Mouse (Mus musculus): ENCODE measurements around the gene Neurl4. TPM values are rescaled to one million over a fixed set of nuclear protein-coding genes. Genes with fewer than 3 reads are reported as not detected.
A peak's percentile ranks its signal among the peaks of the same experiment; 100 is the strongest.
"Not testable (repeated sequence)": the region's sequence is repeated elsewhere in the genome, so short reads cannot be mapped to it uniquely, and the experiment has no call there.

Gene Neurl4
- total RNA-seq (2021): 100 to 1,000 TPM; 117 to 118 TPM

DNA sequence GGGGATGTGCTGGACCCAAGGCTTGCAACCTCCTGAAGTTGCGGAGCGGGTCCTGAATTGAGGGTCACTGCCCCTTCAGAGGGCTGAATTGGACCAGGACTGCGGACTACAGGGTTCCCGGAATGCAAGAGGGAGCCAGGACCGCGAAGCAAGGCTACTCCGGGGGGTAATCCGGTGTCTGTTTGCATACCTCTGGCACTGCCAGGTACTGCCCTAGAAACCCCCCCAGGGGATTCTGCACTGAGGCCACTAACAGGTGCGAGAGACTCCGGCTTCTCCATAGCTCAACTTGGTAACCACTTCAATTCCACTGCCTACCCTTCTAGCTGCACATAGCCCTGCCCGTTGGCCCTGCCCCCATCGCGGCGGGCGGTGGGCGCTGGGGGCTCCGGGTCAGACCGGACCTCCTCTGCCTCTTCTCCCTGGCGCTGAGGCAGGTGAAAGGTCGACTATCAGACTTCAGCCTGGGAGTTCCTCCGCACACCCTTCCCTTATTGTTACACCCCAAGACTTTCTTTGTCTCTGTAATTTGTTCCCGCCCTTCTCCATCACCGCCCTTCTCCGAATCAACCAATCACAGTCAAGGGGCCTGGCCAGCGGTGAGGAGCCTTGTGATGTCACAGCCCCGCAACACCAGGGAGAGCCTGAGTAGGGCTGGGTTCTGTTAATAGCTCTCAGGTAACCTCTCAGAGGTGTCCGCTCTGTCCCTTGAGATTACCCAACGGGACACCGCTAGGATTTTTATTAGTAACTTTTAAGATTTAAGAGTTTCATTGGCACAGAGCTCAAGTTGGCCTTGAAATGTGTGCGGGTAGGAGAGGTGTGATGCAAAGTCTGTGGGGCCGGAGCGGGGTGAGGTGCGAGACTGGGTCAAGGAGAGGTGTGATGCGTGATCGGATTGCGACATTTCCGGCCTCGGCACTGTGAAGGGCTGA, at the start of gene Neurl4, which contains the start of gene 2810408A11Rik:
TSS of gene Neurl4 (plus strand) at position 602 of the 935 bp plus-strand sequence.
TSS of gene 2810408A11Rik (minus strand) at position 517 of the 935 bp plus-strand sequence.
- DNase-seq: peak; percentile 84 to 86

DNA sequence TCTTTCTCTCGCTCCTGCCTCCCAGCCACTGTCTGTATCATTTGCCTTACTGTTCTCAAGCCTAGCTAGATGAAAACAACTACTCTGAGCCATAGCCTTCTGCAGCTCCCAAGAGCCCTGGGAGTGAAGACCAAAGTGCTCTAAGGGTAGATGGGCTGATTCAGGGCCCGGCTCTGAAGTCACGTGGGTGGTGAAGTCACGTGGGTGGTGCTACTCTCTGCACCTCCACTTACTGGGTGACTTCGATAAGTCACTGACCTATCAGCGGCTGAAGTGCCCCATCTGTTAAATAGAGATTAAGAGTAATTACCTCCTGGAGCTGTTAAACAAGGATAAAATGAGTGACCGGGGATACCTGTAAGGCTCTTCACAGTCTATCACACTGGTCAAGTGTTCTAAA, 46.9 kb upstream of the Neurl4 start:
- no peak for DNase-seq

DNA sequence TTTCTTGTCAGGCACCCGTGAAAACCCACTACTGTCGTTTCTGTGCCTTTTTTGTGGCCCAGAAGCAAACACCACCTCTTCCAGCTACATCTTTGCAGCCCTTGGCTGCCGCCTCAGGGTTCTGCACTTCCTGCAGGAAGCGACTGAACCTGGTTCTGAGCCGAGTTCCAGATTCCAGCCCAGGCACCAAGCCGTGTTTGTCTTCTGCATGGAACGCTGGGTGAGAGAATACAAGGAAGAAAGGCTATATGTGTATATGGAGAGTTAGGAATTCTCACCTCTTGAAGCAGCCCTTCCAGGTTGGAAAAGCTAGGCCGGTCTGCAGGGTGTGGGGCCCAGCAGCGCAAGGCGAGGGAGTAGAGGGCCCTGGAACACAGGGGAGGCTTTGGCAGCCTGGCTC, 46.2 kb upstream of the Neurl4 start:
- no peak for DNase-seq

DNA sequence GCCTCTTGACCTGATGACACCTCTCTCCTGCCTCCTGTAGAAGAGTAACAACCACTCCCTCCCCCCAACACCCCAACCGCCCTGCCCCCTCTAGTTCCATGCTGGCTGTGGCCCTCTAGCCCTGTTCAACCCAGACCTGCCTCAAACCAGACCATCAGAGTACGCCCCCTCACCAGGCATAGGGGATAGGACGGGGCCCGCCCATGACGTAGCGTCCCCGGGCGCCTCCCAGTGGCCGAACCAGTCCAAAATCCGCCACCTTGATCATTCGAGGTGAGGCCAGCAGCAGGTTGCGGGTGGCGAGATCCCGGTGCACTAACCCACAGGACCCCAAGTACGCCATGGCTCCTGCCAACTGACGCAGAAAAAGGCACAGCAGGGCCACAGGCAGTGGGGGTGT, 45.5 kb upstream of the Neurl4 start:
- no peak for DNase-seq

DNA sequence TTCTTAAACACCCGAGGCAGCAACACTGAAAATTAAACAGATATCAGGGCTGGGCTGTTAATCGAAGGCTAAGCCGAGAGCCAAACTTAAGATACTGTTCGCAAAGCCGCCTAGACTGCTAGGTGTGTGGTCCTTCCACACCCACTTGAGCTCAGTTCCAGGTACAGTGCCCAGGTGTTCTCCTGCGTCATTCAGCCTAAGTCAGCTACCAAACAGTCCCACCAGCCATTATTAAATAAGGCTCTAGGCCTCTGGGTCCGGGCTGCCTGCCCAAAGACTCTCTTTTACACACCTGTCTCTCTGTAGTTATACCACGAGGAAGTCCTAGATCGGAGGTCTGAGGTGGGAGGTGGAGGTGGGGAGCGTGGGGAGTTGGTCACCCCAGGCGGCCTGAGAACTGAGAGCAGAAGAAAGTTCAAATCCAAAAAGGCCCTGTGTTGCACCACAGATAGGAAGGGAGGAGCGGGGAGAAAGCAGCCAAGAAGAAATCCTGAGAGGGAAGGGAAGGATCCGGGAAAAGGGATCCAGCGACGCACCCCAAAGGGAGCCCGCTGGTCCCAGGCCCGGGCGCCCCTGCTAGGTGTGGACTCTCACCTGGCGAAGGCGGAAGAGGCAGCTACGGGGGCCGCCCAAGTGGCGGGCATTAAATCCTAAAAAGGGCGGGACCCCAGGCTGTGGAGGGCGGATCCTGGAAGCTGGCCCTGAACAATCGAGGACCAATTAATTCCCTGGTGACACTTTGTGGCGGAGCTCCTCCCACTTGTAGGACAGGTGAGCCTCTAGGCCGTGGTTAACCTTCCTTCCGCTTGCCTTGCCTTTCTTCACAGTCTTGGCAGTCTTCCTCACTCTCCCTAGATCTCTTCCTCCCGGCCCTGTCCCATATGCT, 42.5 kb upstream of the Neurl4 start, which contains the start of gene Tnk1:
TSS of gene Tnk1 (minus strand) at position 618 of the 886 bp plus-strand sequence.
- DNase-seq: no peak

DNA sequence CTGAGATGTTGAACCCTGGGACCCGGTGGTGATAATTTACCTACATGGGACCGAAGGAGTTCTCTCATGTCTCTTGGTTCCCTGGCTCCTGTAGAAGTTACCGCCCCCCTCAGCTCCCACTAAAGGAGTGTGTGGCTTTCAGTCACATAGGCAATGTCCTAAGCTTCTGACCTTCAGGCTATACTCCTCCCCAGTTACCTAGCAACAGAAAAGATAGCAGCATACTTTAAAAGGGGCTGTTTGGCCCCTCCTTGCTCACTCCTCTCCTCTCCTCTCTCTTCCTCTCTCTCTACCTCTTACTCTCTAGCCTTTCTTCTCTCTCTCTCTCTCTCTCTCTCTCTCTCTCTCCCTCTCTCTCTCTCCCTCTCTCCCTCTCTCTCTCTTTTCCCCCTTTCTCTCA, 37.1 kb upstream of the Neurl4 start:
- DNase-seq: not testable (repeated sequence)

DNA sequence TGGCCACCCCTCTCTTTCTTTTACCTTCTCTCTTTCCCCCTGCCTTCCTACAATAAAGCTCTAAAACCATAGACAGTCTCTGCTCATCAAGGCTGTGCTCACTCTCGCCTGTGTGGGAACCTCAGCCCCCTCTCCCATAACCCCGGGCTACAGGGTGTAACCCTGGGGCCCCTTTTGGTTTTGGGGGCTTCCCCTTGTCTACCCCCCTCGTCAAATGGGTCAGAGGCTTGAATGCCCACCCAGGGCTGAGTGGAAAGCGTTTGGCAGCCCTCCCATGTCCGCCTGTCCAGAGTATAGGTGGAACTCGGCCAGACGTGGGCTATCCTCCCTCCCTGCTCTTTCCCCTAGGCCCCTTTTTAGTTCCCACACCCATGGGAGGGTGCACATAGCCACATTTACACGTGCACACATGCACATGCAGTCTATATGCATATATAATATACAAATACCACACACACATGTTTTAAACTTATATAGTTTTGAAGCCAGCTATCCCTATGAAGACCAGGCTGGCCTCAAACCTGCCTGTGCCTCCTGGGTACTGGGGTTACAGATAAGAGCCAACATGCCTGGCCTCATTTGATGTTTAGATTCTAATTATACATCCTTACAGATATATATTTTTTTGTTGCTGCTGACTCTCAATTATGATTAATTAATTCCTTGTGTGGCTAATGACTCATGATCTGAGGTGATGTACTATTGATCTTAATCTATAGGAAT, 36.6 kb upstream of the Neurl4 start:
- no peak for DNase-seq

DNA sequence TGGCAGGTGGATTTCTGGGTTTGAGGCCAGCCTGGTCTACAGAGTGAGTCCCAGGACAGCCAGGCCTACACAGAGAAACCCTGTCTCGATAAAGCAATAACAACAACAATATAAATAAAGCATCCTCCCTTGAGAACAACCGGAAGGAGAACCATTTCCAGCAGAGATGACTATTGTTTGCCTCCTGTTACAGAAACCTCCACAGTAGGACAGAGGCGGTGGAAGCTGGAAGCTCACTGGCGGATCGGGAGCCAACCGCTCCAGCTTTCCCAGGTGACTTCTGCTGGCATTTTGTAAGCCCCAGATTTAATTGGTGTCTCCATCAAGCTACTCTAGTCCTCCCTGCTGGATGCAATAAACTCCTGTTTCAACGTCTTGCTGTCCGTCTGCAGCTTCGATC, 35.3 kb upstream of the Neurl4 start:
- DNase-seq: no peak

DNA sequence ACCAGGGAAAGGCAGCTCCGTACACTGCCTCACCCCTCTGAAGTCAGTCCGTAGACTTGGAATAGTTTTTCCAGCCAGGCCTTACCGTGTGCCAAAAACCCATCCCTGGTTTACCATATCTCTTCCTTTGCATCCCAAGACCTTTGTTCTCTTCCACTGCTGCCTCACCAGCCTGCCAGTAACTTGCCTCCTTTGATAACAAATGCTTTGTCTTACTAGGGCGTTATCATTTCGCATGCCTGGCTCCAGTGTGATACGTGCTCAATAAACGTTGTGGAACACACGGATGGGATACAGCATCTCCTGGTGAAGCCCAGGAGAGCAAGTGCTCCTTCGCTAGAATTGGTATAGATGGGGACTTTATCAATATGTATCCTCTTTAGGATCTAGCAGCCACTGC, 33.5 kb upstream of the Neurl4 start:
- no peak for DNase-seq

DNA sequence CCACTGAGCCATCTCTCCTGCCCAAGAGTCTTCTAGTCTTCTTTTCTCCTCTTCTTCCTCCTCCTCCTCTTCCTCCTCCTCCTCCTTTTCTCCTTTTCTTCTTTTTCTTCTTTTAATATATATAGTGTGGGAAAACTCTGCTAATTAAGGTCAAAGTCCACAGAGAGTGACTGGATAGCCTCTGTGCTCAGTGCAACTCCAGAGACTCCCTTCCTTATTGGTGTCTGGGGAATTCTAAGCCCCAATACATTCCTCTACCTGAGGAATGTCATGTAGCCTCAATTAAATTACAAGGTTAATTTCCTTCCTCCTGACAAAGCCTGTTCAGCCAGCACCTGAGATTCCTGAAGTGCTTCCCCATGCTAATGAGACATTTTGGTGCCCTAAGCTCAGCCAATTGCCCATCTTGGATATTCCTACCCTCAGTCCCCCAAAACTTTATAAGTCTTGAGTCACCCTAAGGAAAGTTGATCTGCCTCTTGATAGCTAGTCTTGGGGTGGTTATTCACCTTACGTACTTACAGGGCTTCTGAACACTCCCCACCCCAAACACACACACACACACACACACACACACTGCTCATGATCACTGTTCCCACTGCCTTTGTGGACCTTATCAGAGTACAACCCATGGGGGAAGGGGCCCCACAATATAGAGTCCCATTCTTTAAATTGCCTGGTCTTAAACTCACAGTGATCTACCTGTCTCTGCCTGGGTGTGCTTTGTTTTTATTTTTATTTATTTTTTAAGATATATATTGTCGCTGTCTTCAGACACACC, 30.4 kb upstream of the Neurl4 start:
- no peak for DNase-seq

DNA sequence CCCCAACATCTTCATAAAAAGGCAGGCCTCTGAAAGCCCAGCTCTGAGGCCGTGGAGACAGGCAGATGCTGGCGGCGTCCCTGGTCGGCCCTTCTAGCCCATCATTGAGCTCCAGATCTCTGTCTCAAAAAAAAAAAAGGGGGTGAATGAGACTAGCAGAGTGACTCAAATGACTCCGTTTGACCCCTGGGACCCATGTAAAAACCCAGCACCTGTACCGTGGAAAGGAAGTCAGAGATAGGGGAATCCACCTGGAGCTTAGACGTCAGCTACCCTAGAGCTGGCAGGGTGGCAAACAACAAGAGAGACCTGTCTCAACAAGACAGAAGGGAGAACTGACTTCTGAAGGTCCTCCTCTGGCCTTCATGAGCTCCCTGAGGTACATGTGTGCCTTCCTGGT, 29.1 kb upstream of the Neurl4 start:
- DNase-seq: no peak

DNA sequence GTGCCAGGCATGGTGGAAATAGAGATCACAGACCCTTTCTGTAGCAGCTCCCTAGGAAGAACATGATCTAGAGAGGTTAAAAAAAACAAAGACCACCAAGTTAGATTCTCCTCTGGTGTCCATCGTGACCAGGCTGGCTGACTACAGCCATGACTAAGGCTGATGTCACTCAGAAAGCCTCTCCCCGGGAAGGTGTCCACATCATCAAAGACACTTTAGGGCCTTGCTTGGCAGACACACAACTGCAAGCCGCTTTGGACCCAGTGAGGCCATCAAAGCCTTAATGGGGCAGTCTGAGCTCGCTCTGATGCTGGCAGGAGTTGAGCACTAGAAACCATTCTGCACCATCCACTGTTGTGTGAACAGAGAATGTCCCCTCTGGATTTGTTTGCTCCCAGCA, 28.4 kb upstream of the Neurl4 start:
- no peak for DNase-seq

DNA sequence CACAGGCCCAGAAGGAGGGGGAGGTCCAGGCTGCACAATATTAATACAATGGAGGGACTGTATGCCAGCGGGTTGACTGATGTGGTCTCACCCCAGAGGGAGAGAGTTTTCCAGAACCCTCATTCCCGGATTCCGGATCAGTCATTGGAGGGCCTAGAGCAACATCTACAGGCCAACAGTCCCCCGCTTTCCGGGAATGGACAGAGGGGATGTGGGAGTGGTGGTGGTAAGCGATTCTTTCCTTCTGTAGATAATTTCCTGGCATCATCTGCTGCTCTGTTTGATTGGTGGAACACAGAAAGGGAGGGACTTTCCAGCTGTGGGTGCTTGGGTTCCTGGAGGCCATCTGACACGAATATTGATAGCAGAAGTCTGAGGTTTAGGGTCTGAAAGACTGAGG, 24.7 kb upstream of the Neurl4 start:
- DNase-seq: peak; percentile 34 to 36

DNA sequence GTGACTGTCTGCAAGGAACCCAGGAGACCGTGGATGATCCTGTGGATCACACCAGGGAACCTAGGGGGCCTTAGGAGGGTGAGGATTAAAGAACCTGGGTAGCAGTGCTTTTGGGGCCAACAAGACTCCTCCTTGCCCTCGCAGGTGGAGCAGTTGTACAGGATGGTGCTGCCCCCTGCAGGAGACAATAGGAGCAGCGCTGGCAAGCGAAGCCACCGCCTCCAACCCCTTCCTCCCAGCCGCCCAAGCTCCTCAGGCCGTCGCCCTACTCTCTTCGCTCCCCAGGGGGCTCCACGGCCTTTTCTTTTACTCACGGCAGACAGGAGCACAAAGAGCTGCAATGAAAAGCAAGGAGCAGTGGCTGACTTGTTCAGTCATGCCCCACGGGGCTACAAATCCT, 24.0 kb upstream of the Neurl4 start:
- peak; percentile 72 to 78 for DNase-seq

DNA sequence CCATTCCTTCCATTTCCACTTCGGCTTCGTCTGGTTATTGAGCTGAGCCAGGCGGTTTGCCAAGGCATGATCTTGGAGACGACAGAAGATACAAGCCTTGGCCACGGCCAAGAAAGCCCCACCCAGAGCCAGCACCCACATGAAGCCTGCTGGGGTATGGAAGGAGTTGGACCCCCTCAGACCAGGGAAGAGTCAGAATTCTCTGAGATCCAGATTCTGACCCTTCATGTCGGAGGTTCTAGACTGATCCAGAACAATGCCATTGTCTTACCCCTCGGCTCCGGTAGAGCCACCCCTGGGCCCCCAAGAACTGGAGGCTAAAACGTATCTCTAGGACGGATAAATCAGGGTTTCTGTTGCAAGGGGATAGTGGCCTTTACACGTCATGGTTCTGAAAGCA, 23.0 kb upstream of the Neurl4 start, which contains the start of gene Tmem95:
TSS of gene Tmem95 (minus strand) at position 141 of the 400 bp plus-strand sequence.
- DNase-seq: no peak

DNA sequence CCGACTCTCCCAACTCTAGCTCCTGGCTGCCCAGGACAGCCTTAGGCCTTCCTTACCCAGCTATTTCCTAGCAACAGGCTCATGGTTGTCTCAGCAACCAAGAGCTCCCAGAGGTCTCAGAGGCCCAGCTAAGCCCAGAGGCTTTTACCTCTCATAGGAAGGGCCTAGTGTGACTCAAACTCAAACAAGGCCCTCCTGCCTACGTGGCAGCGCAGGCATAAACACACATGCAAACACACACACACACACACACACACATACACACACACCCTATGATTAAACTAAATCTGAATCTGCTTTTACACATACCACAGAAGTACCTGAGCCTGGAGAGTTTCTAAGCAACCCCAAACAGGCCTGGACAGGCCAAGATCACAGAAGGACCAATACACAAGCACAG, 22.5 kb upstream of the Neurl4 start:
- DNase-seq: no peak

DNA sequence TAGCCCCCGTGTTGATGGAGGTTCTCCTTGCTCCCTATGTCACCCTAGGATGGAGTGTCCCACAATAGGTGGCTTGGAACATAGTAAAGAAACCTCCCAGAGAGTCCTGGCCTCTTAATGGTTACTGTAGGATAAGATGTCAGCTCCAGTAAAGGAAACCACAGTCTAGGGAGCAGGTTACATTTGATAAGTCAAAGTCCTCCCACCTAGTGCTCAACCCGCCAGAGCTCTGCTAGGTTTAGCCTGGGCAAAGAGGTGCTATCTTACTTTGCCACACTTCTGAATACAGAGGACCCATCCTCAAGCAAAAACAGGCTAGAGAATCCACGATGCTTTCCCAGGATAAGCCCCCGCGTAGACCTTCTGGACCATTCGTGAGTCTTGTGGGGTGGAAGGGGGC, 21.9 kb upstream of the Neurl4 start:
- no peak for DNase-seq

DNA sequence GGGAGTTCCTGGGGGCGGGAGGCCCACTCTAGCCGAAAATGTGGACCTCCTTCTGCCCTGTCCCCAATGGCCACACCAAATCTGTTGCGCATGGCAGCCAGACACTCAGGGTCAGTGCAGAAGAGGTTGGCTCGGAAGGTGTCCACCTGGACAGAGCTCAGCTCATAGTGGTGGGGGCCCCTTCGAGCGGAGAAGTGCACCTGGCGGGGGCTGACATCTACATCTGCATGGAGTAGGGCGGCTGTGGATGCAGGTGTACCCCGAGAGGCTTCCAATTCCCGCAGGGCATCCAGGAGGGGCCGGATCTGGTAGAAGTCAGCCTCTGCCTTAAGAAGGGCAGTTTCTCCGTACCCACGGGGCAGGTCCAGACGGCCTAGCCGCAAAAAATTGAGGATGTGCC, 21.2 kb upstream of the Neurl4 start:
- no peak for DNase-seq

DNA sequence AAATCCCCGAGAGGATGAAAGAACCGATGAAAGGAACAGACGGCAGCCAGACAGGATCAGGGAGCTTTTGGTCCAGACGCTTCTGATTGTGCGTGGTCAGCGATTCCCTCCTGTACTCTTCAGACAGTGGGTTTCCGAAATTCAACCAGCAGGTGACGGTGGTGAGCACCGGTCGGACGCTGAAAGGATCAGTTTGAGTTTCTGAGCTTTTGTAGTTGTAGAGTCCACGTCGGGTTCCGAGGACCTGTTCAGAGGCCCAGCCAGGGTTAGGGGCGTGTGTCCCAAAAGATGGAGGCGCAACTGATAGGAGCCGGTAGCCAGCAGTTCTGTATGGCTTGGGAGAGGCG, 20.4 kb upstream of the Neurl4 start:
- peak; percentile 28 to 31 for DNase-seq

DNA sequence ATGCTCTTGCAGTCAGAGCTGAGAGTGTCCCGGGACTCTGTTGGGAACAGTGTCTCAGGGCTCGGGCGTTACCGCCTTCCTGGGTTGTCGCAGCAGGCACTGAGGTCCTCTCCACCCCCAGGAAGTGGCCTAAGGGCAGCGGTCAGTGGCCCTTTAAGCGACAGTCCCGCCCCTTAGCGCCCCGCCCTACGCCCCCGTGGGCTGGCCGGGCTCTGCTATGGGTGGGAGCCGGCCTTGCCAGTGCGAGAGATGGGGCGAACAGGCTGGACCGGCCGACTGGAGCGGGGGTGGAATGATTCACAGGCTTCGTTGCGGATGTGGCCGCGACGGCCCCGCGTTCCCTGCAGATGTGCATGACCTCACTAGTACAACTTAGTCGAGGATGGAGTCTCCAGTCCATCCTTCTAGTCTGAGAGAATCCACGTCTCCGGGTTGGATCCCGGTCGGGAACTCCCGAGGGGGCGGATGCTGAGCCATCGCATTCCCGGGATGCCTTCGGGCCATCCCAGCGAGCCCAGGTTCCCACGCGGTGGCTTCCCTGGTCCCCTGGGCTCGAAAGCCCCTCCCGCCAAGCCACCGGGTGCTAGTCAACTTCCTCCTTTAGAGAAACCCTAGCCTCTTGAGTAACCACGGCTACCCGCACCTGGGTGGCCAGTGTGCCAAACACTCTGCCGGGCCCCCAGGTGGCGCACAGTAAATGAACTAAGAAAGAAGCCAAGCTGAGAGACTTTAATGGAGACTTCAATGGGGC, 19.8 kb upstream of the Neurl4 start, which contains the start of gene Kctd11:
TSS of gene Kctd11 (minus strand) at position 554 of the 751 bp plus-strand sequence.
- DNase-seq: peak; percentile 71 to 78

Measured in layer of hippocampus, postnatal 36 days (tissue).